Mouse (Mus musculus) liver, embryonic 14.5 days (tissue): Measurements from ENCODE around the gene Ift122.

Experiments used
- CTCF ChIP-seq: IDR thresholded peaks from 2 replicates; pipeline ENCODE4 v1.5.1; 2016; ENCODE audit warnings: antibody characterized with exemption, low read depth, control low read depth
- EP300 ChIP-seq: IDR thresholded peaks from 2 replicates; pipeline ENCODE4 v1.6.1; 2016; ENCODE audit warnings: antibody characterized with exemption, low read depth

DNA sequence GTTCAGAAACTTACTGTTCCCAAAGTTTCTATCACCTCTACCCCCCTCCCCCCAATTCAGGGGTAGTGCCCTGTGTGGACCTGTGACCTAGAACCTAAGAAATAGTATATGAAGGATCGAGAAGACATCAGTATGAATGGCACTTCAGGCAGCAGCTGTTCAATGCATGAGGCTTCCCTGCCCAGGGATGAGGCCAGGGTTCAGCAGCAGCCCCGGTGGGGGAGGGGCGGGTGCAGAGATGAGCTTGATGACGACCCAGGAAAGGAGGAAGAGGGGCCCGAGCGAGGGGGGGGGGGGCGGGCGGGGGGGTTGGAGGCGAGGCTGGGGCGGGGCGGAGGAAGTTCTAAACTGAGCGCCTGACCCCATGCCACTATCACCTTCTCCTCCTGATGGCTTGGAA, 87.9 kb downstream of the Ift122 start:
- no peak for TF ChIP-seq EP300
- no peak for TF ChIP-seq CTCF
